Mouse (Mus musculus) ES-E14 (cell line): ENCODE results near the gene Gm14391.

Experiments used
- CHD2 ChIP-seq: IDR thresholded peaks from 2 replicates; pipeline ENCODE4 v1.6.1; 2014; ENCODE audit warnings: mild to moderate bottlenecking, low read depth, low read length, inconsistent platforms
- HCFC1 ChIP-seq: IDR thresholded peaks from 2 replicates; pipeline ENCODE4 v1.6.1; 2012; ENCODE audit warnings: low read length, inconsistent platforms, borderline replicate concordance; ENCODE audit not compliant: insufficient read depth
- MAFK ChIP-seq: IDR thresholded peaks from 2 replicates; pipeline ENCODE4 v1.6.1; 2014; ENCODE audit warnings: mild to moderate bottlenecking, low read depth, low read length, inconsistent platforms; ENCODE audit not compliant: insufficient read depth
- ZC3H11A ChIP-seq: IDR thresholded peaks from 2 replicates; pipeline ENCODE4 v1.6.1; 2012; ENCODE audit warnings: low read depth, mild to moderate bottlenecking, inconsistent platforms, low read length, borderline replicate concordance
- ZNF384 ChIP-seq: IDR thresholded peaks from 2 replicates; pipeline ENCODE4 v1.6.1; 2012; ENCODE audit warnings: low read depth, low read length, inconsistent platforms

GRCm38 (mm10) chr2:175172123-175172522, 34.6 kb downstream of the Gm14391 start:
- TF ChIP-seq HCFC1 (no peak), ZC3H11A (no peak), MAFK (no peak), CHD2 (no peak), ZNF384 (no peak)
